Comparison of ENCODE assay signal across 27 mouse cellular contexts in the genomic region with DNA sequence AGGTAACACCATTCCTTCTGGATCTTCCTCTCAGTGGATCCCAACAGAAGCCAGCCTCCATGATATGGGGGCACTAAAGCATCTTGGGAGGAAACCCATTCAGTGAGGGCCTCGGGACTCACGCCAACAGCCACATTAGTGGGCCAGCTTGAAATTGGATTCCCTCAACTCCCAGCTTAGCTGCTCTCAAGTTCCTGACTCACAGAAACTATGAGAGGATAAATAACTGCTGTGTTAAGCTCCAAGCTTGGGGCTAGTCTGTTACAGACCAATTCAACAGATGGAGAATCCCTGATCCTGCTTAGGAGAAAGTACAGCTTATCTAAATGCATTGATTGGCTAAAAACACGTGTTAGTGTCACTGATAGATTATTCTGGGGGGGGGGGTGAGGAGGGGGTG.
A peak's percentile ranks its signal among the peaks of the same experiment; 100 is the strongest.
DNase-seq lines count a peak whose midpoint lies in the region; ATAC-seq lines count a peak whose summit lies in the region.
"Had no signal": no experiment of that assay in that cellular context is flagged by ENCODE, and none has a peak within 500 bp of the region (broad histone marks: within the 10 kb centered on the region; RNA-seq: fewer than 3 reads in every experiment).

No protein-coding gene starts in this region.

- no peaks in the 10 kb centered on the region for H3K4me1 ChIP-seq in embryonic facial prominence, embryonic 14.5 days (ENCODE audit: control insufficient read depth, insufficient read depth, low read length)
- H3K4me1 ChIP-seq in embryonic facial prominence, embryonic 10.5 days, result peaks cover 18% of the 10 kb centered on the region
- H3K4me1 ChIP-seq: forebrain, embryonic 12.5 days had no signal

- H3K27me3 ChIP-seq in embryonic facial prominence, embryonic 14.5 days (replicated peaks; ENCODE audit: control insufficient read depth, insufficient read depth, low read length), result no peaks in the 10 kb centered on the region
- H3K27me3 ChIP-seq in embryonic facial prominence, embryonic 10.5 days (replicated peaks; ENCODE audit: low read depth, poor library complexity, severe bottlenecking), result no peaks in the 10 kb centered on the region
- H3K27me3 ChIP-seq: CH12.LX; embryonic facial prominence, embryonic 12.5 days; embryonic facial prominence, embryonic 15.5 days; forebrain, embryonic 12.5 days had no signal

- ATAC-seq in embryonic facial prominence, embryonic 14.5 days (ENCODE audit: low read depth), result peak; percentile 55; the same call in 1 of the 2 replicates
- ATAC-seq: CD4-positive, CD25-positive, alpha-beta regulatory T cell, adult 4 months; forebrain, embryonic 14.5 days; forebrain, embryonic 16.5 days had no signal

- 44% methylated on average over 3 of the region's 3 CpGs for WGBS in embryonic facial prominence, embryonic 14.5 days
- 70% methylated on average over 3 of the region's 3 CpGs for WGBS in embryonic facial prominence, embryonic 10.5 days

- no peak overlapping the region for H3K4me3 ChIP-seq in embryonic facial prominence, embryonic 14.5 days (ENCODE audit: low read depth, low read length)
- no peak overlapping the region for H3K4me3 ChIP-seq in embryonic facial prominence, embryonic 10.5 days
- H3K4me3 ChIP-seq: embryonic facial prominence, embryonic 12.5 days; embryonic facial prominence, embryonic 15.5 days; erythroblast, embryonic 14.5 days; forebrain, embryonic 10.5 days; forebrain, embryonic 12.5 days had no signal

- DNase-seq in embryonic facial prominence, embryonic 14.5 days (ENCODE audit: low spot score), result peak; percentile 50
- DNase-seq in embryonic facial prominence, embryonic 10.5 days (ENCODE audit: low spot score), result no peak
- DNase-seq in retina, adult 2 months (ENCODE audit: low read depth, low spot score), result peak; percentile 8
- no peak for DNase-seq in retina, embryonic 14.5 days (ENCODE audit: low spot score)
- DNase-seq in retina, postnatal 7 days (ENCODE audit: low read depth, low spot score), result peak; percentile 58
- no peak for DNase-seq in gastrocnemius, adult 8-10 months (ENCODE audit: low spot score in 2 of 2)
- DNase-seq: adrenal gland, adult 2 months; adrenal gland, postnatal 10 days; adrenal gland, postnatal 25 days; B cell, adult 2 months; cerebellum, adult 11 months; cerebellum, adult 18-20 months; cerebellum, adult 8-10 months; cerebellum, adult 9-11 months; cerebellum, postnatal 14 days; cerebellum, postnatal 36 days; embryo, embryonic 11 days had no signal

- H3K36me3 ChIP-seq in embryonic facial prominence, embryonic 14.5 days (ENCODE audit: control insufficient read depth, insufficient read depth, low read length), result no peaks in the 10 kb centered on the region
- H3K36me3 ChIP-seq in embryonic facial prominence, embryonic 10.5 days (replicated peaks), result no peaks in the 10 kb centered on the region
- H3K36me3 ChIP-seq: embryonic facial prominence, embryonic 12.5 days; embryonic facial prominence, embryonic 15.5 days; forebrain, embryonic 10.5 days; forebrain, embryonic 12.5 days; G1E had no signal

- H3K9me3 ChIP-seq in embryonic facial prominence, embryonic 14.5 days (ENCODE audit: control insufficient read depth, low read length), result no peaks in the 10 kb centered on the region
- H3K9me3 ChIP-seq in embryonic facial prominence, embryonic 10.5 days, result no peaks in the 10 kb centered on the region
- H3K9me3 ChIP-seq: embryonic facial prominence, embryonic 12.5 days; embryonic facial prominence, embryonic 15.5 days; forebrain, embryonic 10.5 days; forebrain, embryonic 12.5 days had no signal

- no peak overlapping the region for H3K4me2 ChIP-seq in embryonic facial prominence, embryonic 14.5 days (ENCODE audit: low read depth, low read length)
- H3K4me2 ChIP-seq: embryonic facial prominence, embryonic 12.5 days; embryonic facial prominence, embryonic 15.5 days; forebrain, embryonic 12.5 days had no signal

- no peak overlapping the region for H3K9ac ChIP-seq in embryonic facial prominence, embryonic 14.5 days (ENCODE audit: low read depth, low read length)
- H3K9ac ChIP-seq: embryonic facial prominence, embryonic 12.5 days; embryonic facial prominence, embryonic 15.5 days; forebrain, embryonic 12.5 days had no signal

- no peak overlapping the region for H3K27ac ChIP-seq in embryonic facial prominence, embryonic 14.5 days (replicated peaks; ENCODE audit: low read depth, low read length)
- H3K27ac ChIP-seq in embryonic facial prominence, embryonic 10.5 days (replicated peaks), result no peak overlapping the region
- H3K27ac ChIP-seq: embryonic facial prominence, embryonic 12.5 days; embryonic facial prominence, embryonic 15.5 days; forebrain, embryonic 10.5 days; forebrain, embryonic 12.5 days had no signal

Comparison
In these comparisons a context has a peak if more than half of its experiments do, and no peak if none do; other contexts are left out.
1. DNase-seq: peak in embryonic facial prominence, embryonic 14.5 days (single experiment), retina, adult 2 months (single experiment) and retina, postnatal 7 days (single experiment); none in embryonic facial prominence, embryonic 10.5 days (single experiment), retina, embryonic 14.5 days (single experiment) and gastrocnemius, adult 8-10 months (0 of 2).